Mouse (Mus musculus): ENCODE data around the gene Itpkc.
"Not testable (repeated sequence)": the region's sequence is repeated elsewhere in the genome, so short reads cannot be mapped to it uniquely, and the experiment has no call there.

Gene Itpkc

DNA sequence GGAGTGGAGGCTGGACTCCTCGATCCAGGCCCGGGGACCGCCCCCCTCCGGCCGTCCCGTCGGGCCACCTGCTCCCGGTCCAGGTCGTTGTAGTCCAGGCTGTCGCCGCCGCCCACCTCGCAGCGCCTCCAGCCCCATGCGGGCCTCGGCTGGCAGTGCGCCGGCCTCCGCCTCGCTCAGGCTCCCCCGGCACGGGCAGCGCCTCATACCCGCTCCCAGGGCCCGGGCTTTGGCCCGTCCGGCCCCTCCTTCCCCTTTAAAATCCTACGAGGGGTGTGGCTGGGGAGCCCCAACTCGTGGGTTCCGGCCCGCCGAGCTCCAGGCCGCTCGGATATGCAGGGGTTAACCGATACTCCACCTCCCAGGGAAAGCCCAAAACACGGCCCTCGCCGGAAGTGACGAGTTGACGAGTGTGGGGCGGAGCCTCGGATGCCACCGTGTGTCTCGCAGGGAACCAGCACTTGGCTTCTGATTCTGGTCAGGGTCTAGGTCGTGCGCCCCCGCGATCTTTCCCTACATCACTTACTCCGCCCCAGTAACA, at the start of gene Itpkc:
TSS of gene Itpkc (minus strand) at position 381 of the 541 bp plus-strand sequence.
- peak; percentile 83 for DNase-seq (ENCODE audit: low spot score)

DNA sequence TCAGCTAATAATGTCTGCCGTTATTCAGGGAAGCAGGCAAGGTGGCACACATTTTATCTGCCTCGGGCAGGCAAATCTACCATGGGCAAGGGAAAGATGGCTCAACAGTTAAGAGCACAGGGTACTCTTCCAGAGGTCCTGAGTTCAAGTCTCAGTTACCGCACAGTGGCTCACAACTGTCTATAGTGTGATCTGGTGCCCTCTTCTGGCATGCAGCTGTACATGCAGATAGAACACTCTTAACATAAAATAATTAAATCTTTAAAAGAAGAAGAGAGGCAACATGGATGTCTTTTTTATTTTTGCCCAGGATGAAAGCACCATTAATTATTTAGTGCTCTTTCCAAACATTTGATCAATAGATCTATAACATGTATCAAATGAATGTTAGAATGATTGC, 48.7 kb upstream of the Itpkc start:
- DNase-seq (ENCODE audit: low spot score) = no peak

DNA sequence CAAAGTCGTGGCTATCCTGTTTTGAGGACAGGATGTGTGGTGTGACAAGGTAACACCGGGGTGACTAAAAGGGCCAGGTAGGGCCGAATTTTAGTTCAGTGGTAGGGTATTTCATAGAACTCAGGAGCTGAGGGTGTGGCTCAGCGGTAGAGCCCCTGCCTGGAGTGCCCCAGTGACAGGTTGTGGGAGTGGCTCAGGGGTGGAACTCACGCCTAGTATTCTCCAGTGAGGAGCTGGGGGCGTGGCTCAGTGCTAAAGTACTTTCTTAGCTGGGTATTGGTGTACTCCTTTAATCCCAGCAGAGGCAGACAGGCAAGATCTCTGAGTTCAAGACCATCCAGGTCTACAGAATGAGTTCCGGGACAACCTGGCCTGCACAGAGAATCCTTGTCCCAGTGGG, 47.6 kb upstream of the Itpkc start:
- no peak for DNase-seq (ENCODE audit: low spot score)

DNA sequence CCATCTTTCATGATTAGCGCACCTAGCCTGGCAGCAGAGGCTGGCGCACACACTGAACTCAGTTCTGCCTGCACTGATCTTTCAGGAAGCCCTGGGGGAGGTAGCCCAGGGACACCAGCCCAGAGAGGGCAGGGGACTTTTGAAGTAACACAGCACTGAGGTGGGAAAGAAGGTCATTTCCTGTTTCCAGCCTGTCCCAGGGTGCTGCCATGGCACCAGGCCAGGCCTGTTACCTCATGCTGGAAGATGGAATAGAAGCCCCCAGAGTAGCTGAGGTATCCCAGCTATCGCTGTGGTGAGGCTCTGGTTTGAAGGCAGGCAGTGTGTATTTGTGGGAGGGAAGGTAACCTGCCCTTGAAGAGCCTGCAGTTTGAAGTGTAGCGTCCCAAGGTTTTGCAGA, 46.5 kb upstream of the Itpkc start:
- DNase-seq (ENCODE audit: low spot score) = no peak

DNA sequence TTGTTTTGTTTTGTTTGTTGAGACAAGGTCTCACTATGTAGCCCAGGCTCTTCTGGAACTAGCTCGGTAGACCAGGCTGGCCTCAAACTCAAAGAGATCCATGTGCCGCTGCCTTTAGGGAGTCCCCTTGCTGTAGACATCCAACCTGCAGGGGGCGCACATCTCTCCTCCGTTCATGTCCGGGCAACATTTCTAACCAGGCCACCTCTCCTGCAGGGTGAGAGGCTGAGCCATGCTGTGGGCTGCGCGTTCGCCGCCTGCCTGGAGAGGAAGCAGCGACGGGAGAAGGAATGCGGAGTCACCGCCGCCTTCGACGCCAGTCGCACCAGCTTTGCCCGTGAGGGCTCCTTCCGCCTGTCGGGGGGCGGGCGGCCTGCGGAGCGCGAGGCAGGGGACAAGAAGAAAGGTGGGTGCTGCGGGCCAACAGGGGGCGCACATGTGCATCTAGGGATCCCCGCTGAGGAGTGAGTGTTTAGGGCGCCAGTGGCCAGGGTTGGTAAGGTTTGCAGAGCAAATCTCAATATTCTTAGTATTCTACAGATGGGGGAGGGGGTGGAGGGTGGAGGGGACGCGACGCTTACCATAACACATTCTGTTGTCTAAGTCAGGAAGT, 45.4 kb upstream of the Itpkc start:
- no peak for DNase-seq (ENCODE audit: low spot score)

DNA sequence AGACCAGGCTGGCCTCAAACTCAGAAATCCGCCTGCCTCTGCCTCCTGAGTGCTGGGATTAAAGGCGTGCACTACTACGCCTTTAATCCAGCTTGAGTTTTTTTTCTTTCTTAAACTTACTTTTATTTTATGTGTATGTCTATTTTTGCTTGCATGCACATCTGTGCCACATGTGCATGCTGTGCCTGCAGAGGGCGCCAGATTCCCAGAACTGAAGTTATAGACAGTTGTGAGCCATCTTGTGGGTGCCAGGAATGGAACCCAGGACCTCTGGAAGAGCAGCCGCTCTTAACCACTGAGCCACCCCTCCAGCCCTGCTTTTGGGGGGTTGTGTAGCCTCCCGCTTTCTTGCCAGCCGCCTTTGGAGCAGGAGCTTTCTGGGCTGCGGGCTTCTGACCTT, 43.0 kb upstream of the Itpkc start:
- DNase-seq (ENCODE audit: low spot score) = no peak

DNA sequence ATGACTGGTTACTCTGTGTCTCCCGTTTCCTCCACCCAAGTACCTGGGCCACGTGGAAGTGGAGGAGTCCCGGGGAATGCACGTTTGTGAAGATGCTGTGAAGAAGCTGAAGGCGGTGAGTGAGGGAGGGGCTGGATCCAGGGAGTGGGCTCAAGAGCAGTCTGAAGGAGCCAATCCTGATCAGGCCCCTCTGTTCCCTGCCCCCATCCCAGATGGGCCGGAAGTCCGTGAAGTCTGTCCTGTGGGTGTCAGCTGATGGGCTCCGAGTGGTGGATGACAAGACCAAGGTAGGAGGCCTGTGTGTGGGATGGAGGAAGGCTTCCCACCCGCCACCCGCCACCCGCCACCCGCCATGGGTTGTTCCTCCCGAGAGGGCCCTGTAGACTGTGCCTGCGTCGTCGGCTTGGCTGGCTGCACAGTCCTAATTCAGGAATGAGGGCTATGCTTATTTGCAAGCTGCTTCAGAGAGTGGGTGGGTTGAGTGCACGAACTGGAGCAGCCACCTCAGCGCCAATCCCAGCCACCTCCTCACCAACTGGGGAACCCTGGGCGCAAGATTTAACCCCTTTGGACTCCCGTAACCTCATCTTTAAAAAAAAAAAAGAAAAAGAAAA, 38.2 kb upstream of the Itpkc start:
- peak; percentile 68 for DNase-seq (ENCODE audit: low spot score)

DNA sequence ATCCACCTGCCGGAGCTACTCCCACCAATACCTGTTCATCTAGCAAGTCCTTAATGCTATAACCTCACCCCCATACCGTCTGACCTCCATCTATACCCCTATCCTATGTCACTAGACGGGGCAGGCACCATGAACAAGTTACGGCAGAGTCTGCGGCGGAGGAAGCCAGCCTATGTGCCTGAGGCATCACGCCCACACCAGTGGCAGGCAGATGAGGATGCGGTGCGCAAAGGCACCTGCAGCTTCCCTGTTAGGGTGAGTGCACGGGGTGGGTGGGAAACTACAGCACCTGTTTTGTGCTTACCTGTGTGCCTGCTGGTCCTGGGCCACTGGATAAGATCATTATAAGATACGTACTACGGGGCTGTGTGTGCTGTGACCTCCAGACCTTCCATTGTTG, 36.3 kb upstream of the Itpkc start:
- no peak for DNase-seq (ENCODE audit: low spot score)

DNA sequence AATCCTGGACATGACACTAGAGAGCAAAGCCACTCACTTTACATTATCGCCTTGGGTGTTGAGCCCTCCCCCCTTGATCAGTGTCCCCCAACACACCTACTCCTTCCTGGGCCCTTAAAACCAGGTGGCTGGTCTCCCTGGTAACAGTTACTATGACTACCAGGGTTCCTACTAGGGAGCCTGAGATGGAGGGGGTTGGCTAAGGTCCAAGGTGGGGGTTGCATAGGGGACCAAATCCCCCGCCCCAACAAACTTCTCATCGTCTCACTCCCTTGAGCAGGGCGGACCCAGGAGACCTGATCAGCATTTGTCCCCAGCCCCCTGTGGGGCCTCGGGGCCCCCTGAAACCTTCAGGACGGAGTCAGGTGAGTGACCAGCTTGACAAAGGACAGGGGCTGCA, 33.4 kb upstream of the Itpkc start:
- DNase-seq (ENCODE audit: low spot score) = no peak

DNA sequence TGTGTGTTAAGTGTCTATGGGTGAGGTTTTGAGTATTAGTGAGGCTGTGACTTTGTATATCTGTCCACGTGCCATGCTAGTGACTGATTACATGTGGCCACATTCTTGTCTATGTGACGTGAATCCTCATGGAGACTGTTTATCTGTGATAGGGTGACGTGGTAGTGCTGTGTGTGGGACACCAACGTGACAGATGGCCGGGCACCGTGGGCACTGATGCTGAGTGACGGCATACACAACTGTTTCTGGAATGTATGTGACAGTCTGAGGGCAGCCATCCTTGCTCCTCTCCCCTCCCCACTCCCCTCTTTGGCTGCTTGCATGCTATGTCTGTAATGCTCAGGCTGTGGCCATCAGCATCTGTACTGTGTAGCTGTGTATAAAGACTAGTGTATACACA, 32.4 kb upstream of the Itpkc start:
- no peak for DNase-seq (ENCODE audit: low spot score)

DNA sequence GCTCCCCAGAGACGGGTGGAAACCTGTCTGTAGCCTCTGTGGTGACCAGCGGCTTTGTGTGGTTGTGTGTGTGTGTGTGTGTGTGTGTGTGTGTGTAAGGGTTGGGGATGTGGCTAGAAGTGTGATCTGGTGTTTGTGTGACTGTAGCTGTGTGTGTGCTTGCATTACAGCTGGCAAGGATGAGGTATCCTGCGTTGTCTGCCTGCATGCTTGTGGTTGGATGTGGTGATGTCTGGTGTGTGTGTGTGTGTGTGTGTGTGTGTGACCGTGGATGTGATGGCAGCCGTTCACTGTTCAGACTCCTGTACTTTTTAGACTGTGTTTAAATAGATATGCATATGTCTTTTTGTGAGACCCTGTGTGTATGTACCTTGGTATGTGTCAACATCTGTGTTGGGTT, 31.3 kb upstream of the Itpkc start:
- no peak for DNase-seq (ENCODE audit: low spot score)

DNA sequence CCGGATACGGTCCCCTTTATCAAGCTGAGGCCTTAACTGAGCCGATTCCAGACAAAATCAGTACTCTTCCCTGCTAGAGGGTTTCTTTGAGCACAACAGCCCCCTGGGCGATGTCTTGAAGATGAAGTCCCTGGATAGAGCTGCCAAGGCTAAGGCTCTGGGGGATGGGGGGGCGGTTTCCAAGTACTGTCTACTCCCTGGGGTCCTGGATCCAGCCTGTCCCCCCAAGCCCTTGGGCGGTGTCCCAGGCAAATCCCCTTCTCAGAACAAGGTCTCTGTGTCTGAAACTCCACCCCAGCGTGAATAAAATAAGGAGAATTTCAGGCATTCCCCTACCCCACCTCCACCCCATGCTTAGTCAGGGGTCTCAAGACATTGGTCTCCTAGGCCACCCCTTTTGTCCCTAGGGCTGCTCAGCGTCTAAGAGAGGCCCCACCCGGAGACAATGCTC, 30.8 kb upstream of the Itpkc start:
- DNase-seq (ENCODE audit: low spot score) = no peak

DNA sequence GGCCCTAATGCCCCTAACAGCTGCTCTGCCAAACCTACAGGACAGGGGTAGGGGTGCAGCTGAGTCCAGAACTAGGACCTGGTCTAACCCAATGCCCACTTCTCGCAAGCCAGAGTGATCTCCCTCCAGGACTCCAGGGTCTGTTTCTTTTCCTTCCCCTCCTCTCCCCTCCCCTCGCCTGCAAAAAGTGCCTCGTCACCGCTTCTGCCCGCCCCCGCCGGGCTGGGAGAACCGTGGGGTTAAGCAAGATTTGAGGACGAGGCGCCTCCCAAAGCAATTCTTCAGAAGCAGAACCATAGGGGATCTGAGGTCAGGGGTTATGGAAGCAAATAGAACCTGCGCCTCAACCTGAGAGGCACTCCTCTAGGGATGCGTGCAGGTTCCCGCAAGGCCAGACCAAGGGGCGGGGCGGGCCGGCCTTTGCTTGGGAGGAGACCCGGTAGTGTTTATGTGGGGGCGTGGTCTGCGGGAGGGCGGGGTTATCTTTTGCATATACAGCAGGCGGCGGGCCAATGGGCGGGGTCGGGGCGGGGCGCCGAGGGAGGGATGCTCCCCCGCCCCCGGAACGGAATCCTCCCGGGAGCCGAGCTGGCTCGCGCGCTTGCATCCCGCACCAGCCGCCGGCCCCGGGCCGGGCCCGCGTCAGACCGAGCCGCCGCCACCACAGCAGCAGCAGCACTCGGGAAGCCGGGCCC, 29.9 kb upstream of the Itpkc start, which contains the start of gene Numbl:
TSS of gene Numbl (plus strand) at position 229 of the 695 bp plus-strand sequence.
- DNase-seq (ENCODE audit: low spot score) = peak; percentile 89

DNA sequence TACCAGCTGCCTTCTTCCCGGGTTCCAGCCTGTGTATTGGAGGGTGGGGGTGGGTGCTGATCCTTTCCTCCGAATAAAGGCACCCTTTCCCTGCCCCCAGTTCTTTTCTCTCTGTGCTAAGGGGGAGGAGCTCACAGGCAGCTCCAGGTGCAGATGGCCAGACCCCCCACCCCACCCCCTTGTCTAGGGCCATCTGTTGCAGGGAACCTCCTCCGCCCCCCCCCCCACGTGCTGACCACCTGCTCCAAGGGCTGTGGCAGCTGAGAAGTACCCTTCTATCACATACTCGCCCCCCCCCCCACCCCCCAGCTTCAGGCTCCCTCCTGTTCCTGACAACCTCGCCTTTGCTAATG, 29.4 kb upstream of the Itpkc start:
- no peak for DNase-seq (ENCODE audit: low spot score)

DNA sequence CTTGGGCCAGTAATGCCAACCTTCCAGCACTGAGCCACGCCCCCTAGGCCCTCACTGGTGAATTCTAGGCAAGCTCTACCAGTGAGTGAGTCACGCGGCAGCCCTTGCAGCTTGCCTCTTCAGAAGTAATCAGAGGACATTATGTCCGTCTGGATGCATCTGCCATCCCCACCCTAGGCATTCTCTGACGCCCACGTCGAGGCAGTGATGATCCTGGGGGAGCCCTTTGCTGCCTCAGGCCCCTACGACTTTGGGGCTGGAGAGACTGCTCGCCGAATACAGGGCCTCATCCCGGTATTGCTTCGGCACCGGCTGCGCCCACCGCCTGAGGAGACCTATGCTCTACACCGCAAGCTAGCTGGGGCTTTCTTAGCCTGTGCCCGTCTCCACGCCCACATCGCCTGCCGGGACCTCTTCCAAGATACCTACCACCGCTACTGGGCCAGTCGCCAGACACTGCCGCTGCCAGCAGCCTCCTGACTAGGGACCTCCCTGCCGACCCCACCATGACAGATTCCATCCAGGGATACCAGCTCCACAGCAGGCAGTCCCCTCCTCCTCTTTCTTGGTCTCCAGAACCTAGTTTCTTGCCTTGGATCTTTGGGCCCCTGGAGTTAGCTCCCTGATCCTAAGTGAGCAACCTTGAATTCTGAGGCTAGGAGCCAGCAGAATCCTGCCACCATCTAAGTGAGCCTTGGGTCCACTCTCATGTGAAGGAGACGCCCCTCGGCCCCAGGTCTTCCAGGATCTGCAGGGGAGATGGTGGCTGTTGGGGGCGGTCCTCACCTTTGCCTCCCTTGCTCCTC, 28.8 kb upstream of the Itpkc start:
- no peak for DNase-seq (ENCODE audit: low spot score)

DNA sequence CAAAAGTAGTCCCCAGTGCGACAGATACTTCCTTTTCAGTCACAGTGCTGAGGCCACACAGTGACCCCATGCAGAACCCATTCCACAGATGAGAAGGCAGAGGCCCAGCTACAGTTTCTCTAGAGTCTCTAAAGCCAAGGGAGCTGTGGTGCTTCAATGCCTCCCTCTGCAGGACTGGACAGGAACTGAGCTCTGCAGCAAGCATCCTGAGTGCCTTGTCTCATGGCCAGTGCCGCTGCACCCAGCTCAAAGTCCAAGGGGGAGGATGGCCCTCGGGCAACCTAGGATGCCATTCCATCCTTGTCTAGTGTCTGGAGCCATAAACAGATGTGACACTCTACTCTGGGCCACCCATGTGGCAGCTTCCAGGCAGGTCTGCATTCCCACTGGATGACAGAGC, 27.3 kb upstream of the Itpkc start:
- DNase-seq (ENCODE audit: low spot score) = no peak

DNA sequence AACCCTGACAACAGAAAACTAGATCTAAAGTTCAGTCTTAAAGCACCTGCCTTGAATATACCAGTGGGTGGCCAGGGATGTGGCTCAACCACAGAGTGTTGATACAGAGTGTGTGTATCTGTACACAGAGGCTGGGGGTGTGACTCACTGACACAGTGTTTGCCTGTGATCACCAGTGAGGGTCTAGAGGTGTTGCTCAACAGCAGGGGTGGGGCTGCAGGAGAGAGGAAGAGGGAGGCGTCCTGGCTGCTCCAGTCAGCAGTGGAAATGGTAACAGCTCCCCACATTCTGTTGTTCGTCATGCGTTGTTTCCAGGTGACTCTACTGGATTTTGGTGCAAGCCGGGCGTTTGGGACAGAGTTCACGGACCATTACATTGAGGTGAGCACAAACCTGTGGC, 23.5 kb upstream of the Itpkc start:
- DNase-seq (ENCODE audit: low spot score) = no peak

DNA sequence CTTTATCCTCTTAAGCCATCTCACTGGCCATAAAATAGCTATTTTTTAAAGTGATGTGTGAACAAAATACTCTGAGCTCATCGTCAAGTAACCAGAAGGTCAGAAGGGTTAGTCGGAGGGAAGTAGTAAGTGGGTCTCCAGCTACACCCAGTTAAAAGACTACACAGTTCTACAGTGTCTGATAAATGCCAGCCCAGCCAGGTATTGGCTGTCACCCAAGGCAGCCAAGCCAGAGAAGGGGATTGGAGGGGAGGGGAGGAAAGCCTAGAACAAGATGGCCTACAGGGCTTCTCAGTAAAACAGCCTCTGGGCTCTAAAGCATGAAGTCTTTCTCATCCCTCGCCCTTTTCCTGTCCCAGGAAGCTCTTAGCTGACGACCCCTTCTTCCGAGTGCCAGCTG, 21.5 kb upstream of the Itpkc start:
- no peak for DNase-seq (ENCODE audit: low spot score)

DNA sequence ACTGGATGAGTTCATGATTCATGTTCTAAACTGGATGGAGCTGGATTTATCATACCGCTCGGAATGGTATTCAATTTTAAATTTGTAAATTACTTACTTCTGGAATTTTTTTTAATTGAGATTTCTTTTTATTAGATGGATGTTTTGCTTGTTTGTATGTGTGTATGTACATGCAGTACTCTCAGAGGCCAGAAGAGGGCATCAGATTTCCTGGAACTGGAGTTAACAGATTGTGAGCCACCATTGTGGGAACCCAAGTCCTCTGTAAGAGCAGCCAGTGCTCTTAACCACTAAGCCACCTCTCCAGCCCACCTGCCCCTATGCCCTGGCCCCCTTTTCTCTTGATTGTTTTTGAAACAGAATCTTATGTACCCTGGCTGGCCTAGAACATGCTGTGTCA, 20.7 kb upstream of the Itpkc start:
- DNase-seq (ENCODE audit: low spot score) = no peak

DNA sequence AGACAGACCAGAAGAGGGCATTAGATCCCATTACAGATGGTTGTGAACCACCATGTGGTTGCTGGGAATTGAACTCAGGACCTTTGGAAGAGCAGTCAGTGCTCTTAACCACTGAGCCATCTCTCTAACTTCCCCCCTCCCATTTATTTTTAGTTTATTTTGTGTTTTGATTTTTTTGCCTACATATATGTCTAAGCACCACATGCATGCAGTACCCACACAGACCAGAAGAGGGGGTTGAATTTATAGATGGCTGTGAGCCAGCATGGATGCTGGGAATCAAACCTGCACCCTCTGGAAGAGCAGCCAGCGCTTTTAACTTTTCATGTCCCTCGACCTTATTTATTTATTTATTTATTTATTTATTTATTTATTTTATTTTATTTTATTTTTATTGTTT, 15.6 kb upstream of the Itpkc start:
- DNase-seq (ENCODE audit: low spot score) = not testable (repeated sequence)

DNA sequence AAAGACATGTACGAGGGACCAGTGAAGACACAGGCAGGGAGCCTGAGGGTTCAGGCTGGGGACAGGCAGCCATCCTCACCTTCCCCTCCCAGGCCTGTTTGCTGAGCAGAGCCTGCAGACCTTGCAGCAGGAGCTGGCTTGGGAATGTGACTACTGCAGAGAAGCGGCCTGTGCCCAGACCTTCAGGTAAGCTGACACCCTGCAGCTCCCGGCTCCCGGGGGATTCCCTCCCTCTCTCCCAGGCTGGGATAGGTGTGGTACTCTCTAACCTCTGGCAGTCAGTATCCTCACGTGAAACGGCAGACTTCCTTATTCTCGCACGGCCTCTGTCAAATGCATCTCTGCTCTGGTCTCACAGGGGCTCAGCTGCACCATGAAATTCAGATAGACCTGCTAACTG, 14.8 kb upstream of the Itpkc start:
- no peak for DNase-seq (ENCODE audit: low spot score)

DNA sequence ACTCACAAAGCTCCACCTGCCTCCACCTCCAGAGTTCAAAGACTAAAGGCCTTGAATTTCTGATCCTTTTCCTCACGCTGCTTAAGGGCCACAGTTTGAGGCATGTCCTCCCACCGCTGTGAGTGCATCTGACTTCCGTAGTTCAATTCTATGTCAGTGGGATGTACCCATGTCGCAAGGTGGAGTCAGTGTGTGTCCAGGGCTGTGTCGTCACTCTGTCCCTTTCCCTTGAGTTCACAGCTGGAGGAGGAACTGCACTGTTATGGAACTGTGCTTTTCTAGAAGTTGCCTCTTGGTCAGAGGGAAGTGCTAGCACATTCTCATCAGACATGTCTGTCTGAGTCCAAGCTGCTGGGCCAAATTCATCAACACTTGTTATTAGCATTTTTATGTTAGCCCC, 10.1 kb upstream of the Itpkc start:
- no peak for DNase-seq (ENCODE audit: low spot score)

DNA sequence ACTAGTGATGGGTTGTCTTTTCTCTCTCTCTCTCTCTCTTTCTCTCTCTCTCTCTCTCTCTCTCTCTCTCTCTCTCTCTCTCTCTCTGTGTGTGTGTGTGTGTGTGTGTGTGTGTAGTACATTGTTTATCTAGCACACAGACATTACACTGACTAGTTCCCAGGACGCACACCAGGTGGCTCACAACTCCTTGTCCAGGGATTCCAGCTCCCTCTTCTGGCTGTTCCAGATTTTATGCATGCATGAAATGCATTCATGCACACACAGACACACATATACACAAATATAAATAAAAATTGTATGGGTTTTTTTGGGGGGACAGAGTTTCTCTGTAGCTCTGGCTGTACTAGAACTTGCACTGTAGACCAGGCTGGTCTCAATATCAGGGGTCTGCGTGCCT, 9.1 kb upstream of the Itpkc start:
- no peak for DNase-seq (ENCODE audit: low spot score)
